Mouse (Mus musculus) granulocyte monocyte progenitor cell, adult 5-6 weeks (primary cell): ENCODE measurements around the gene Ccdc3. TPM values are rescaled to one million over a fixed set of nuclear protein-coding genes. Genes with fewer than 3 reads are reported as not detected.

ENCODE experiments used
- ATAC-seq: replicated peaks from 2 replicates; pipeline ENCODE4 v1.8.0; 2016; ENCODE audit warnings: mild to moderate bottlenecking, moderate TSS enrichment, inconsistent platforms; ENCODE audit not compliant: poor library complexity, severe bottlenecking
- total RNA-seq, 2 experiments: library from RNA; stranded (forward) in 1 of 2; stranded (reverse) in 1 of 2; fragments of 200-712, 200-1000 nt in 1 of 2; fragments of >200 nt in 1 of 2; fragmentation: Nextera tagmentation in 1 of 2; gene quantifications; 2 replicates each; pipeline ENCODE4 v1.2.3; 2014 to 2017

Ccdc3 gene
- total RNA-seq (2014; fragmentation: Nextera tagmentation) = not detected in 2 replicates
- total RNA-seq (2017) = not detected in 2 replicates

DNA sequence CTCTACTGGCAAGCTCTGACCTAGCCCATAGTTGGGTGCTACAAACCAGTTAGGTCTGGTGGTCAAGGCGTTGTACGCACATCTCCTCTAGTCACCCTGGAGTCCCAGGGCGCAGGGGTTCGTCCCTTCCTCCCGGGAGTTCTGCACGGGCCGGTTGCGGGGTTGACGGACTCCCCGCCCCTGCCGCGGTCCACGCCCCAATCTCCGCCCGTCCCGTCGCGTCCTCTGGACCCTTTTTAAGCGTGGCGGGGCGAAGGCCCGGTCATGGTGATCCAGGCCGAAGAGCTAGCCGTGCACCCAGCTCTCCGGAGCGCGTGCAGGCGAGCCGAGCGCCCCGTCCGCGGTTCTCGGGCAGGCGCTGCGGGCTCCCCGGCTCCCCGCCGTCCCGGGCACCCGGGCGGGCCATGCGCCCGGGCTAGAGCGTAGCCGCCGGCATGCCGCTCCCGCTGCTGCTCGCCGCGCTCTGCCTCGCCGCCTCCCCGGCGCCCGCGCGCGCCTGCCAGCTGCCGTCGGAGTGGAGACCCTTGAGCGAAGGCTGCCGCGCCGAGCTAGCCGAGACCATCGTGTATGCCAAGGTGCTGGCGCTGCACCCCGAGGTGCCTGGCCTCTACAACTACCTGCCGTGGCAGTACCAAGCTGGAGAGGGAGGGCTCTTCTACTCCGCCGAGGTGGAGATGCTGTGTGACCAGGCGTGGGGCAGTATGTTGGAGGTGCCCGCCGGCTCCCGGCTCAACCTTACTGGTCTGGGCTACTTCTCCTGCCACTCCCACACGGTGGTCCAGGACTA is at the start of gene Ccdc3:
Ccdc3 (plus strand) TSS at position 277 of the 787 bp plus-strand sequence.
- peak; percentile 33 for ATAC-seq

- peak; percentile 53 for ATAC-seq
Measured at GRCm38 (mm10) chr2:5090385-5090784, 47.2 kb upstream of the Ccdc3 start.

- no peak for ATAC-seq
Measured at GRCm38 (mm10) chr2:5094876-5095275, 42.7 kb upstream of the Ccdc3 start.

DNA sequence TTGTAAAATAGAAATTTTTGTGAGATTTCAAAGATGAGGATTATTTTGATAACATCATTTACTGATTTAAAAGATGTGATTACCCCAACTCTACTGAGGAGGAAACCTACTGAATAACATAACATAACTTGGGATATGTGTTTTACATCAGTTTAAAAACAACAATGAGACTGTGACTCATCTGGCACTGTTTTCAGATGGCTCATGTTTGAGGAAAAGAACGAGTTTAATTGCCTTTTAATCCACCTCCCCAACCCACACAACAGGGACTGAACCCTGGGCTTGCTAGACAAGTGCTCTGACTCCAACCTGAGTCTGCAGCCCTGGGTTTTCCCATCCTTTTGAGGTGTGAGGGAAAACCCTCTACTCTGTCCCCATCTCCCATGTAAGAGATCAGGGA is 42.3 kb upstream of the Ccdc3 start:
- ATAC-seq = no peak

- peak; percentile 67 for ATAC-seq
Measured at GRCm38 (mm10) chr2:5097786-5098445, 39.7 kb upstream of the Ccdc3 start.

DNA sequence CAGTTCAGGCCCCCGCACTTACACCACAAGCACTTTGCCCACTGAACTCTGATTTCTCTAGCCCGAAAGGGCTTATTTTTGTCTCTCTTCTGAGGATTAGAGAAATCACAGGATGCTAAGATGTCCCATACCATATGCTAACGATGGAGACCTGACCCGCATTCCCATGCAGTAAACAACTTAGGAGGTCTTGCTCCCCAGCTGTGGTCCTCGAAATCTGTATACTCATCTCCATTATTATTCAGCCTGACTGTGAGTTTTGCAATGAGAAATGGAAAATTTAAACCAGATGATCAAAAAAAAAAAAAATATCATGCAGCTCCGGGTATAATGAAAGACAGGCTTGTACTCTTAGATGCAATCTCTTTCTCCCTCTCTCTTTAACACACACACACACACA is 38.4 kb upstream of the Ccdc3 start:
- ATAC-seq = no peak

DNA sequence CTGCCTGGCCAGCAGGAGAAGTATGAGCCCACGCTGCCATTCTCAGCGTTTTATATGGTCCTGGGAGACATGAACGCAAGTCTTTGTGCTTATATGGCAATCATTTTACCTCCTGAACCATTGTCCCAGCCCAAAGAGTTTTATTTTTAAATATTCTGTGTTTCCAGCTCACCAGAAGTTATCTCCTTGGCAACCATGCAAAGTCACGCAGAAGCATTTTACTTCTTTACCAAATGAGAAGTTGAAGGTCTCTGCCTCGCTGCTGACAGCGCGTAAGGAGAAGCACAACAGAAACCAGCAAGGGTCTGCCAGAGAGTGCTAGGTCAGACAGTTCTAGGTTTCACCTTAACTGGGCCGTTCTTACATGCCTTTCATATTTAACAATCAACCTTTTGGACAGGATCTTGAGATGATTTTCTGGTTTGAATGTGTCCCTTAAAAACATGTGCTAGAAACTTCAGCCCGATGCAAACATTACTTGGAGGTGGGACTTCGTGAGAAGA is 35.8 kb upstream of the Ccdc3 start:
- ATAC-seq = no peak

GRCm38 (mm10) chr2:5102891-5103290 is 34.7 kb upstream of the Ccdc3 start:
- ATAC-seq = no peak

DNA sequence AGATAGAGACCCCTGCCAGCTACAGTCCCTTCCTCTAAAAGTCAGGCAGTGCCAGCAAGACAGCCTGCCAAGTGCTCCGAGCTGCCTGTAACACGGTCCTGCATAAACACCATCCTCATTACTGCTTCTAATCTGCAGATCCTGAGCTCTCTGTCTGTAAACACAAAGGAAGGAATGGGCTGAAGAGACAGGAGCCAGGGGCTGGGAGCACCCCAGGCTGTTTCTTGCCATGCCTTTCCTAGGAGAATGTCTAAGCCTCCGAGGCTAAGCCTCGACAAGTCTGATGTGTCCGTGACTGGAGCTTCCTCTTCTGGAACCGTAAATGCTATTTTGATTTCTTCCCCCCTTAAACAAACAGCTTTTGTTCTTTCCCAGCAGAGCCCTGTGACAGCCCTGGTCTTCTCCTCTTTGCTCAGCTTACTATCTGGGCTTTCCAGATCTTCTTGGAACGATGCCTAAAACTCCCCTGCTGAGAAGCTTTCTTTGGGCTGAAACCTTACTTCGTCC is 24.7 kb upstream of the Ccdc3 start:
- ATAC-seq = no peak

GRCm38 (mm10) chr2:5114386-5114785 is 23.2 kb upstream of the Ccdc3 start:
- ATAC-seq = no peak

DNA sequence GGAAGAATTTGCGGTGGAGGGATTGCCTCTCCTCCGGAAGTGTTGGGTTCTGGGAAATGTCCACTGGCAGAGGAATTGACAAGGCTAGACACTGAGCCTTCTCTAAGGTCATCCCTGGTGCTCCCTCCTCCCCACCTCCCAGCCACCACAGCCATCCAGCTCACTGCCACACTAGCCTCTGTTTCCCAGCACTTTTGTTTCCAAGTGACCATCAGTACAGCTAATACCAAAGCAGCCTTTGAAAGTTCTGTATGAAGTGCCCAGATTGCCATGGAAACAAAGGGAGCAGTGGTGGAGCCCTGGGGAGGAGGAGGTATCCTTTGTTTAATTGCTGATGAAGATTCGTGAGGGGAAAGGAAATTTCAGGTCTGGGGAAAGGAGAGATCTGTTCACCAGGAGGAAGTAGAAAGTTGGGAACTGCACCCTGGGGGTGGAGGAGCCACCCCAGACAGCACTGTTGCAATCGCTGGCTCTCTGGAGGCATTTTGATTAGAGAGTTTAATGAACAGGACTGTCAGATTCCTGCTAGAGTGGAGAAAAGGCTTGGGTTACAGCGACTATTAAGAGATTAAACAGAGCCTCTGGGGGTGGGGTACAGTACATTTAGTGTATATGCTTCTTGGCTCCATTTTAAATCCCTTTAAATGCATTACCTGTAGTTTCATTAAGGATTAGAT is 20.6 kb upstream of the Ccdc3 start:
- ATAC-seq = no peak

- ATAC-seq = no peak
Measured at GRCm38 (mm10) chr2:5125506-5125905, 12.1 kb upstream of the Ccdc3 start.

GRCm38 (mm10) chr2:5127369-5127768 is 10.2 kb upstream of the Ccdc3 start:
- ATAC-seq = no peak

DNA sequence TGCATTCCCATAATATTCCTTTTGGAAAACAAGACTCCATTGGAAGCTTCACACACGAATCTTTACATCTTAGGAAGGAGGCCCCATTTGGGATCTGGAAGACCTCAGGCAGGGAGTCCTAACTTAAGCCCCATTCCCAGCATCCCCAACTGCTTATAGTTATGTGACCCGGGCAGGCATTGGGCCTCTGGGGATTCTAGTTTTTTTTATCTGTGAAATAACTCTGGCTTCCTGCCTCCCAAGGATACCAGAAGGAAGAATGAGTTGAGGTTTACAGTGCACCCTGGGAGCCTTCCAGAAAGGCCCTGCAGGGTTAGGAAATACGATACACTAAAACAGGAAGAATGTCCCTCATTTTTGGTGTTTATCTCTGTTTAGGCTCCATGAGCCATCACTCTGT is 8.5 kb upstream of the Ccdc3 start:
- no peak for ATAC-seq

DNA sequence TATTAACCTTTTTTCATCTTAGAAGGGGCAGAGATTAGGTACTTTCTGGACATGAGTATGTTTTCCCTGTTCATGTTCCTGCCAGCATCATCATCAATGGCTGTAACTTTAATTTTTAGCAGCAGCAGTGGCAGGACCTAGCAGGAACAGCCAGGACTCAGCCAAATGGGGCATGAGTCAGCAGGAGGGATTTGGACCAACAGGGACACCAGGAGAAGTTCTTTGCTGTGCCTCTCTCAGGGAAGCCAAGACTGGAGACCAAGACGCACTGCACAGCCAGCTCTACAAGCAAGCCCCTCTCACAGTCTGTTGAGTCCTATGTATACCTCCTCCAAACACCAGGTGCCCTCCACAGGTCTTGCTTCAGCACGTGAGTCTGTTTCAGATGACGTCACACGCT is 5.5 kb upstream of the Ccdc3 start:
- no peak for ATAC-seq

DNA sequence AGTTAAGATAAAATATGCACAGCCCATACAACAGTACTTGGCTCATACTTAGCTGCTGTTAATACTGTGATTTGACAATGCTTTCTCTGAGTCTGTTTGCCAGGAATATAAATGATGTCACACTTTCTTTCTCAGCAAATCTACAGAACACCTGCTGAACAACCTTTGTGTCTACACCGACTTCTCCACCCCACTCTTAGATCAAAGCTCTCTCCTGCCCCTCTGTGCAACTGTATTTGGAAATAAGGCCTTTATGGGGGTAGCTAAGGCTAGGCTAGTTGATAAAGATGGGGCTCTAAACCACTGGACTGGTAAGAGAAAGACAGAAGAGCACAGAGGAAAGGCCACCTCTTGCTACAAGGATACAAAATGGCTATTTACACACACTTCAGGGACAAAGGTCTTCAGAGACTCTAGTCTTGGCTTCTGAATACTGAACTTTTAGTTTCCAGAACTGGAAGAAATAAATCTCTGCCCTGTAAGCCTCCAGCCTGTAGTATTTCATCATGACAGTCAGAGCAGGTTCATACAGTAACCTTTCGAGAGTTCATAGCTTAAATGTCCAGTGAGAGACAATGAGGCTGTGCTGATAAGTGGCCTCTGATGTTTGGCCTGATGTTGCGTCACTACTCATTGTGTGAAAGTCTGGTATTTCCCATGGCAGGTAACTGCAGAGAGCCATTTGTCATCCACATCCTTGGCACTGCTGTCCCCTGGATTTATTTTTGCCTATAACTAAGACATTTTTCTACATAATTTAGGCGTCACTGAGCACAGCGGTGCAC is 2.4 kb upstream of the Ccdc3 start:
- ATAC-seq = no peak

- no peak for ATAC-seq
Measured at GRCm38 (mm10) chr2:5139961-5140360, 2.4 kb downstream of the Ccdc3 start.

- no peak for ATAC-seq
Measured at GRCm38 (mm10) chr2:5144446-5144845, 6.9 kb downstream of the Ccdc3 start.

GRCm38 (mm10) chr2:5147907-5148306 is 10.3 kb downstream of the Ccdc3 start:
- no peak for ATAC-seq

- ATAC-seq = no peak
Measured at GRCm38 (mm10) chr2:5154711-5155110, 17.1 kb downstream of the Ccdc3 start.
